Mouse (Mus musculus): Measurements from ENCODE around the gene Epha4. TPM values are rescaled to one million over a fixed set of nuclear protein-coding genes. Genes with fewer than 3 reads are reported as not detected.

Gene Epha4
- total and polyA plus RNA-seq, 3 experiments = 0.11 TPM; not detected in 2

GRCm38 (mm10) chr1:77523354-77523753 is 8.5 kb upstream of the Epha4 start:
- H3K4me1 ChIP-seq (ENCODE audit: insufficient read depth, low read depth, low read length) = no peaks in the 10 kb centered on the region
- no peaks in the 10 kb centered on the region for H3K36me3 ChIP-seq (replicated peaks)
- H3K27me3 ChIP-seq (ENCODE audit: insufficient read depth, low read length) = no peaks in the 10 kb centered on the region
- no peak for TF ChIP-seq GATA2 (IDR thresholded peaks at IDR 0.05; ENCODE audit: borderline replicate concordance, low read depth, low read length)
- no peak for TF ChIP-seq CTCF (IDR thresholded peaks at IDR 0.05; ENCODE audit: low read depth, low read length)
- no peak for TF ChIP-seq POLR2AphosphoS5 (IDR thresholded peaks at IDR 0.05; ENCODE audit: insufficient replicate concordance, low read depth, low read length)
- TF ChIP-seq GATA1 (IDR thresholded peaks at IDR 0.05; ENCODE audit: borderline replicate concordance, low read length) = no peak
- TF ChIP-seq TAL1 (conservative IDR thresholded peaks at IDR 0.05; ENCODE audit: low read depth, low read length) = no peak
- DNase-seq (ENCODE audit: low spot score) = no peak
- no peak overlapping the region for H3K4me3 ChIP-seq (ENCODE audit: low read depth, low read length)
- peaks cover 45% of the 10 kb centered on the region for H3K9me3 ChIP-seq (replicated peaks)
- no peak for ATAC-seq (ENCODE audit: extremely low read depth, insufficient number of reproducible peaks, low FRiP score, poor library complexity, severe bottlenecking)

GRCm38 (mm10) chr1:77521640-77522539 is 7.0 kb upstream of the Epha4 start:
- H3K4me3 ChIP-seq (ENCODE audit: low read depth, low read length) = no peak overlapping the region
- no peaks in the 10 kb centered on the region for H3K4me1 ChIP-seq (ENCODE audit: insufficient read depth, low read depth, low read length)
- TF ChIP-seq POLR2AphosphoS5 (IDR thresholded peaks at IDR 0.05; ENCODE audit: insufficient replicate concordance, low read depth, low read length) = no peak
- no peak for TF ChIP-seq GATA2 (IDR thresholded peaks at IDR 0.05; ENCODE audit: borderline replicate concordance, low read depth, low read length)
- no peak for TF ChIP-seq TAL1 (conservative IDR thresholded peaks at IDR 0.05; ENCODE audit: low read depth, low read length)
- TF ChIP-seq GATA1 (IDR thresholded peaks at IDR 0.05; ENCODE audit: borderline replicate concordance, low read length) = no peak
- TF ChIP-seq CTCF (IDR thresholded peaks at IDR 0.05; ENCODE audit: low read depth, low read length) = no peak
- ATAC-seq (ENCODE audit: extremely low read depth, insufficient number of reproducible peaks, low FRiP score, poor library complexity, severe bottlenecking) (no peak), DNase-seq (ENCODE audit: low spot score) (no peak)
- H3K27me3 ChIP-seq (ENCODE audit: insufficient read depth, low read length) = no peaks in the 10 kb centered on the region
- H3K36me3 ChIP-seq (replicated peaks) = no peaks in the 10 kb centered on the region
- peaks cover 47% of the 10 kb centered on the region for H3K9me3 ChIP-seq (replicated peaks)

DNA sequence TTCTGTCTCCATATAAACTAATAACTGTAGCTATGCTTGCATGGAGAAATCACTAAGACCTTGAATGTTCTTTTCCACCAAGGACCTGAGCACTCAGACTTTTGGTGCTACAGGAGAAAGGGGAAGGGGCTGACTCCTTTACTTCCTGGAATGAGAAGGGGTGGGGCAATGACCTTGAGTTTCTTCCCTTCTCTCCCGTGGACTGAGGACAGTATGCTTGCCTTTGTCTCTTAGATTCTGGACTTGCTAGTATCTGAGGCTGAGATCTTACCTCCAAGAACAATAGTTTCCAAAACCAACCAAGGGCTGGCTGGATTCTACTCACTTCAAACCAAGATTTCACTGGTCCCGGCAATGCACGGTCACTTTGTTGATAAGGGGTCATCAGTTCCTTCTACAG is 3.8 kb upstream of the Epha4 start:
- TF ChIP-seq POLR2AphosphoS5 (IDR thresholded peaks at IDR 0.05; ENCODE audit: insufficient replicate concordance, low read depth, low read length) (no peak), TAL1 (conservative IDR thresholded peaks at IDR 0.05; ENCODE audit: low read depth, low read length) (no peak), CTCF (IDR thresholded peaks at IDR 0.05; ENCODE audit: low read depth, low read length) (no peak), GATA1 (IDR thresholded peaks at IDR 0.05; ENCODE audit: borderline replicate concordance, low read length) (no peak), GATA2 (IDR thresholded peaks at IDR 0.05; ENCODE audit: borderline replicate concordance, low read depth, low read length) (no peak)
- ATAC-seq (ENCODE audit: extremely low read depth, insufficient number of reproducible peaks, low FRiP score, poor library complexity, severe bottlenecking) = no peak
- Histone ChIP-seq H3K9me3 (replicated peaks) (peaks cover 59% of the 10 kb centered on the region), H3K36me3 (replicated peaks) (no peaks in the 10 kb centered on the region), H3K4me3 (ENCODE audit: low read depth, low read length) (no peak overlapping the region), H3K4me1 (ENCODE audit: insufficient read depth, low read depth, low read length) (no peaks in the 10 kb centered on the region), H3K27me3 (ENCODE audit: insufficient read depth, low read length) (no peaks in the 10 kb centered on the region)
- no peak for DNase-seq (ENCODE audit: low spot score)

DNA sequence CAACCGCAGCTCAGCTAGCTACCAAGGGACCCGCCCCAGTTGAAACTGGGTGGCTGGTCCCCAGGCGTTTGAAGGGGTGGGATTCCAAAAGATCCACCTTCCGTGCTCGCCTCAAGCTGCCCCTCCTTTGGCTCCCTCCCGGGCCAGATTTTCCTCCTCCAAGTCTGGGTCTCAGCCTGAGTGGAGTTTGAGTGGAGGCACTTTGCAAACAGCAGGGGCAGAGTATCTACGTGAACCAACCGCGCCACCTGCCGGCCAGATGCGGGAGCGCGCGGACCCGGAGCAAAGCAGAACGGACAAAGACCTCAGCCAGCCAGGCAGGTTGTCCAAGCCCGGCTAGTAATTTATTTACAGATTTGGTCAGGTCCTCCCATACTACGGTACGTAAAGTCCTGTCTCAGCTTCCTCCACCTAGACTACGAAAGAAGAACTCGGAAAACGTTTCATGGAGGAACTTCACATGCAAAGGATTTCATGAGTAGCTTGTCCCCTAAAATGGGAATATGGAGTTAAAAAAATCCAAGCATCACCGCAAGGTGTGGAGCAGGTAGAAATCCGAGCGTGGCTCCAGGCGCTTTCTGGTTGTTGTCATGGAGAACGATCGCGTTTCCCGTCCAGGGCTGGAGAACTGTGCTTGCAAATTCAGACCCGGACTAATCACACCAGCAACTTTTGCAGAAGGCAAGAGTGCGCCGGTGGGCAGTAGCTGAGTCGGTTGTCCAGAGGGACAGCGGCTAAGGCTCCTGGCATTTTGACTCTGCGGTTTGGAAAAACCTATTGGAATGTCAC is 1.5 kb upstream of the Epha4 start:
- no peak for DNase-seq (ENCODE audit: low spot score)
- no peaks in the 10 kb centered on the region for H3K36me3 ChIP-seq (replicated peaks)
- peaks cover 62% of the 10 kb centered on the region for H3K9me3 ChIP-seq (replicated peaks)
- TF ChIP-seq TAL1 (conservative IDR thresholded peaks at IDR 0.05; ENCODE audit: low read depth, low read length) (no peak), CTCF (IDR thresholded peaks at IDR 0.05; ENCODE audit: low read depth, low read length) (no peak), POLR2AphosphoS5 (IDR thresholded peaks at IDR 0.05; ENCODE audit: insufficient replicate concordance, low read depth, low read length) (no peak), GATA2 (IDR thresholded peaks at IDR 0.05; ENCODE audit: borderline replicate concordance, low read depth, low read length) (no peak), GATA1 (IDR thresholded peaks at IDR 0.05; ENCODE audit: borderline replicate concordance, low read length) (no peak)
- ATAC-seq (ENCODE audit: extremely low read depth, insufficient number of reproducible peaks, low FRiP score, poor library complexity, severe bottlenecking) = no peak
- H3K27me3 ChIP-seq (ENCODE audit: insufficient read depth, low read length) = no peaks in the 10 kb centered on the region
- no peak overlapping the region; the same call in 1 of the 2 replicates for H3K4me3 ChIP-seq (ENCODE audit: low read depth, low read length)
- H3K4me1 ChIP-seq (ENCODE audit: insufficient read depth, low read depth, low read length) = no peaks in the 10 kb centered on the region

- no peak for DNase-seq (ENCODE audit: low spot score)
- no peaks in the 10 kb centered on the region for H3K4me1 ChIP-seq (ENCODE audit: insufficient read depth, low read depth, low read length)
- no peaks in the 10 kb centered on the region for H3K27me3 ChIP-seq (ENCODE audit: insufficient read depth, low read length)
- ATAC-seq (ENCODE audit: extremely low read depth, insufficient number of reproducible peaks, low FRiP score, poor library complexity, severe bottlenecking) = no peak
- TF ChIP-seq CTCF (IDR thresholded peaks at IDR 0.05; ENCODE audit: low read depth, low read length) (no peak), GATA2 (IDR thresholded peaks at IDR 0.05; ENCODE audit: borderline replicate concordance, low read depth, low read length) (no peak), POLR2AphosphoS5 (IDR thresholded peaks at IDR 0.05; ENCODE audit: insufficient replicate concordance, low read depth, low read length) (no peak), TAL1 (conservative IDR thresholded peaks at IDR 0.05; ENCODE audit: low read depth, low read length) (no peak), GATA1 (IDR thresholded peaks at IDR 0.05; ENCODE audit: borderline replicate concordance, low read length) (no peak)
- peaks cover 67% of the 10 kb centered on the region for H3K9me3 ChIP-seq (replicated peaks)
- no peaks in the 10 kb centered on the region for H3K36me3 ChIP-seq (replicated peaks)
- H3K4me3 ChIP-seq (ENCODE audit: low read depth, low read length) = peak overlapping the region; percentile 17; the same call in 1 of the 2 replicates
These were observed 728 bp upstream of the Epha4 start for GRCm38 (mm10) chr1:77515651-77515981.
